Mouse (Mus musculus) kidney, postnatal 36 days (tissue): ENCODE measurements around the gene Lifr.

Experiments used
- DNase-seq, 2 experiments: peaks; one replicate each; pipeline ENCODE4 v3.0.0; 2021 to 2022; ENCODE audit warnings: mixed read lengths in 2 of 2

The Lifr gene

DNA sequence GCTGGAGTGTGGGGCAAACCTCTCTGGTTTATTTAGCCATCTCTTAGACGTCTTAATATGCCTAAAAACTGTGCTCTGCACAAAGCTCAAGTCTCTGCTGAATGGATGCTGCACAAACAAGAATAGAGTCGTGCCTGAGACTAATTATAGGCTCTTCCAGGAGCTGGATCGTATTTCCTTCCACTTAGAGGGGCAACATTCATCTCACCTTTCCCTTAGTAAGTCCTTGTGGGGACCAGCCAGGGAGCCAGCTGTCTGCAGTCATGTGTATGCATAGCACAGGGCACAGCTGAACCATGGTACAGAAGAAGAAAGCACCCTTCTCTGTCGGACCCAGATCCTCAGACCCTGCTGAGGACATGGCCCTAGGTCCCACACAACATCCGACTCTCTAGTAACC, 115.7 kb downstream of the Lifr start:
- no peak for DNase-seq

DNA sequence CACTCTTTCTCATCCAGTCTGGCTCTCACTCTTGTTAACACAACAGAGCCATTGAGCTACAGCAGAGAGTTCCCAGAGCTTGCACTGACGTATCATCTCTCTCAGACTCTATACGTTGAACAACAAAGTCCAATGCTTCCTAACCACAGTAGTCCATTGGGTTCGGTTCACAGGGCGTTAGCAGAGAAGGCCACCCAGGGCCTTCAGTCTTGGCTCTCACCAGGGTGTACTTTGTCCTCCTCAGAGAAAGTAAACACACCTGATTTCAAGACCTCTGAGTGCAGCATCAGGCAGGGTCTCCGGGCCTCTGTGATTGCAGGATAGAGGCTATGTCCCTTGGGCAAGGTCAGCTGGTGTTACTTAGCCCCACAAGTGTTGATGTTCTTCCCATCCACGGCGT, 116.9 kb downstream of the Lifr start:
- DNase-seq: no peak

DNA sequence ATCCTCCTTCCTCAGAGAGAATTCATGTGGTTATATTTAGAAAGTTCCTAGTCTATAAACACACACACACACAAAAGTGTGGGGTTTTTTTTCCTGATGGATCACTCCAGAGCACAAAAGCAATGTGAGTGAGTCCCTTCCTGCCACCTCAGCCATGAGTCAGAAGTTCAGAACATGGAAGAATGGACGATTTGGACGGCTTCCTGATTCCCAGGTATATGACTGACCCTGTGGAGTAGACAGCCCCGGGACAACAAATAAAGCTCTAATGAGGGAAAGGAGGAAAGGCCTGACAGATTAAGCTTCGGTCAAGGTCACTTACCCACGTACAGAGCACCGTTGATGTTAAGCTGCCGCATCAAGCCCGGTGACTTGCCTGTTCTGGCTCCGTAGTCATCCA, 117.8 kb downstream of the Lifr start:
- DNase-seq: peak in 1 of 2 experiments; percentile 20

DNA sequence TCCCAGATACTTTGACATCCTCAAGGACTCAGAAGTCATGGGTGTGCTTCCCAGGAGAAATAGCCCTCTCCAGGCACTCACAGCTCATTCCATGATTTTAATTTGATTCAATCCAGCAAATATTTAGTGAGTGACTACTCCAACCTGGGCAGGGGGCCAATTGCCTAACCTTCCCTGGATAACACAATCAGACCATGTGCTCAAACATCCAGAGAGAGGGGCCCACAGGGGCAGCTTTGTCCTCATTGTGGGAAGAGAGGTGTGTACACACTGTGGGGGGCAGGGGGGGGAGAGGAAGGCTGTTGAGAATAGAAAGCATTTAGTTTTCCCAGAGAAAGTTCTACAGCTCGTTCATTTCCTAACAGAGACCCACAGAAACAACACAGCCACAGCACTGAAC, 123.3 kb downstream of the Lifr start:
- peak in 1 of 2 experiments; percentile 19 for DNase-seq

DNA sequence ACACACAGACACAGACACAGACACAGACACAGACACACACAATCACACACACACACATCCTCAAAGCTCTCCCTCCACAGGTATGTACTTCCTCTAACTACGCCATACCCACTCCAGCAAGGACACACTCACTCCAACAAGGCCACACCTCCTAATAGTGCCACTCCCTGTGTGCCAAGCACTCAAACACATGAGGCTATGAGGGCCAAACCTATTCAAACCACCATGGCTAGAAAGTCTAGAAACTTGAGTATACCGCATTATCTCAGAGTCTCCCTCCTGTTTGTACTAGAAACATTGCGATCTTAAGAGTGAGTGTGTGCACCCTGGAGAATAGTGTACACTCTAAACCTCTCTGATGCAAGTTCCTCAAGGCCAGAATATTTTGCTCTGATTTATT, 125.4 kb downstream of the Lifr start:
- no peak for DNase-seq

DNA sequence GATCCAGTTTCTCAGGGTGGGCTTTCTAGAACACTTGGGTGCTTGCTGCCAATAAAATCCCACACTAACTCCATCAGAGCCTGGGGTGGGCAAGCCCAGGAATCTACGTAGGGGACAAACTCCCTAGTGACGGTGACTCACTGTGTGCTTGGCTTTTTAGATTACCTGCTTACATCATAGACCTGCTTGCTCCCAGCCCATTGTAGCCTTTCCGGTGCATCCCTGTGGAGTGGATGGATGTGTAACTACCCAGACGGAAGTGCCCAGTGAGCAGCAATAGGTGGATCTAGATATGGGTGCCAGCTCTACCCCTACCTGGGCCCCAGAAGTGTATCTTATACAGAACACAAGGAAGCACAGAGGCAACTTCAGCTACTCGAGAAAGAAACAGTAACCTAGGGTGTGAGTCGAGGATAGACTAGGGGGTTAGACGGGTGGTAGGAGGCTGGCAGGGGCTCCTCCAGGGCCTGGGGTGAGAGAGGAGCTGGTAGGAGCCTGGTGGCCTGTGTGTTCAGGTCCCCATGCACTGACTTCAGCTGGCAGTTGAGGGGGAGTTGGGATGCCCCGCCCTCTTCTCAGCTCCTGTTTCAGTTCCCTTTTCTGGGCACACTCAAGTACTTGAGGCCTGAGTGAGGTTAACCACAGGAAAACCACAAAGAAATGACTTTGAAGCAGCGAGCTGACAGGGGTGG, 126.3 kb downstream of the Lifr start:
- DNase-seq: no peak

DNA sequence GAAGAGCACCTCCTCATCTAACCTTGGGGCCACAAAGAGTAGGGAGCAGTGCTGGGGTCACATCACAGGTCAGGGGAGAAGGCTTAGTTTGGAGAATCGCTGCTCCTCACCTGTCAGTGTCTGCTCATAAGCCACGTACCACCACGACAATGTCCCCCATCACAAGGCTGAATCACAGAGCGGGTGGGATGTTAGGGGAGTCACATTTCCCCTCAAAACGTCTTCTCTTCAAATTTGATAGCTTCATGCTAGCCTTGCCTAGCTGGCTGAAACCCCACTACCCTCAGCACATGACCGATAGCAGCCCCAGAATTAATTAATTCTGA, 126.8 kb downstream of the Lifr start:
- no peak for DNase-seq

DNA sequence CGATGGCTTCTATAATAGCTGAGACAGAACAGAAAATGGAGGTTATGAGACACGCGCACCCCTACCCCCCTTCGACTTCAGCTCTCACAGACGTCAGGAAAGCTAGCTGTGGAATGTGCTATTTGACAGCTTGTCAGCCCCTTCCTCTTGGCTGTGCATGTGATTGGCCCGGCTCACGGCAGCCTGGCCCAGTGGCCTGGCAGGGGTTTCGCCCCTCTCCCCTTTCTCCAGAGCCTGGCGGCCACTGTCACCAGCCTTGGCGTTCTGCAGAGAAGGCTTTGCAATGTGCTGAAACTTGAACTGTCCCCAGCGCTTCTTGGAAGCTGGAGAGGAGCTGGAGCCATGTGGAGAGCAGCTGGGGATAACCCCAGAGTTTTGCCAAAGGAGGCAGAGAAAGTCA, 132.4 kb downstream of the Lifr start:
- no peak for DNase-seq

DNA sequence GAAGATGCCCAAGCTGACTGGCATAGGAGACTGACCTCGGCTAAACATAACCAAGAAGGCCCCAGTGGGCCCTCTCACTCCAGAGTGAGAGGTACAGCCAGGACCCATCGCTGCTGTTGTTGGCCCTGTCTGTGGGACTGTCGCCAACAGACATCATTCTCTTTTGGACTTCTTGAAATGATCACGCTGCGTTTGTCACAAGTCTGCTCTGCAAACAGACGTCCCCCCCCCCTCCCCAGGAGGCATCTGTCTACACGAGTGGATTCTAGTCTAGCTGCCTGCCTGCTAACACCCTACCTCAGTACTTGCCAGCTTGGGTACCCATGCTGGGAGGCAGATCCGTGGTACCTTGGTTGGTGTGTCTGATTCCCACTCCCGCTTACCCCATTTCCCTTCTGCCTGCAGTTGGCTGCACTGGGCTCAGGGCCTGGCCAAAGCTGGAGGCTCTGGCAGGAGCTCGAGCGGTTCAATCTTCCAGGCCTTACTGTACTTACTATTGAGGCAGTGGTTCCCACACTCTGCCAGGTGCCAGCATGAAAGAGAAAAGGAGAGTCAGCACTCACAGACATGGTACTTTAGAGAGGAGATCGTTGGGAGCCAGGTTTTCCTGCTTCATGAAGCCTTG, 133.8 kb downstream of the Lifr start:
- DNase-seq: no peak

DNA sequence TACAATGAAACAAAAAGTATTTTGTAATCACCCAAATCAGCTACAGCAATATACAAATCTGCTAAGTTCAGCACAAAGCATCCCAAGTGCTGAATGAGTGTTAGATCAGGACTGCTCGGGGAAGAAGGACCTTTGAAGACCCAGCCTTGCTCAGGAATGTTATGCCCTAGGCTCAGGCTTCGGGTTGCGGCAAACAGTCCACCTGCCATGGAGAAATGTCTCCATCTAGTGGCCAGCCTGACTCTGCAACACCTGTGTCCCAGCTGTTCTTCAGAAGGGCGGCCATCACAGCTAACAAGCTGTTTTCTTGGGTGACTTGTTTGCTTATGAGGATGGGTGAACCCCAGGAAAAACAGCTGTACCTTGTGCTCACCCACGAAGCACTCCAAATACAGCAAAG, 135.8 kb downstream of the Lifr start:
- peak; percentile 81 to 89 for DNase-seq

DNA sequence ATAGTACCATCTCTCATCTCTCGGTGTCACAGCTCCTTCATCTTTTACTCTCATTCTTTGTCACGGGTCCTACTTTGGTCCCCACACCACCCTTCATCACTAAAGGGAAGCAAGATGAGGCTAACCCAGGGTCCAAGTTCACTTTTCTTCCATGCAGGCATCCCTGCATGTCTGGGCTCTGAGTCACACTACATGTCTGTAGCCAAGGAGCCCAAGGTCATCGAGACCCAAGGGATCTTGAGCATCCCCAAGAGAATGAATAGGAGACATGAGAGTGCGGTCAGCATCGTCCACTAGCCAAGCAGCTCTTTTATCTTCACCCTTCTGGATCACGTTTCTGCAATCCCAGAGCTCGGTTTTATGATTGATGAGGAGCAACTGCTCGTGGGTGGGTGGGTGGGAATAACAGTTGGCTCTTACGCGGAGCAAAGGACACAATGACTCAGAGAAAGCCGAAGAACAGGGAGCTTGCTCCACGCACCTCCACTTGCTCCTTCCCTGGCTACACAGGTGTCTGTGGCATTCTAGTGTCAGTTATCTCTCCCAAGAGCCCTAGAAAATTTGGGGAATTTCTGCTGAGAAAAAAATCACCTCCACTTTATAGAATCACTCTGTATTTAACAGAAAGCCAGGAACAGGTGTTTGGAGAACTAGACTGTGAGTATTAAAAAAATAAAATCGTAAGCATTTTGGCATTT, 143.1 kb downstream of the Lifr start:
- no peak for DNase-seq

DNA sequence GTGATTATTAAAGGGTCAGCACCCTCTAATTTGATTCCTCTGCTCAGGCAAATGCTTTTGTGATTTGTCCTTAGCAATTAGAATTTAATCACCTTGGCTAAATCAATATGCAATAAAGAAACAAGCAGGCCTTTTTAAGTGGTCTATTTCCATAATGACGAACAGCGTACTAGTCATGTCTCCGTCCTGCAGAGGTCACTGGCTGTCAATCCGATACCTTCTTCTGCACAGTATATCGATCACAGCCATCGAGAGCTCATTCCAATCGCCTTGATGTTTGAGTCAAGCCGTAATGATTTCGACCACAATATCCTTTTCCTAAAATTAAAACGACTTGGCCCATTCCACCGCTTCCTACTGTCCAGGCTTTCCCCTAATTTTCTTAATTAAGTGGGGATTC, 149.5 kb downstream of the Lifr start:
- no peak for DNase-seq

DNA sequence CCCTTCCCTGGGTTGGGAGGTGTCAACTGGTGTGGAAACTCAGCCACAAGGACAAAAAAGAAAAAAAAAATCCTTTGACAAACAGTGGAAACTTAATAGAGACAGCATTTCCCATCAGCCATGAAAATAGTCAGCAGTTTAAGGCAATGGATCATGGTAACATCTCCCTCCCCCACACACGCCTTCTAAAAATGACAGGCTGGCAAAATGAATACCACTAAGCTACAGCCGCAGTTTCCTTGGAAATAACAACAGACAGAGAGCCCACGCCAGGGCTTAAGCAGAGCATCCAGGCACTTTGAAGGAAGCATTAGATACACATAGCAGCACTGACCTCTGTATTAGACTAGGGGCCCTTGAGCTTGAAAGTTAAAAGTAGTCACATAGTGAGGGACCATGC, 150.5 kb downstream of the Lifr start:
- DNase-seq: no peak

DNA sequence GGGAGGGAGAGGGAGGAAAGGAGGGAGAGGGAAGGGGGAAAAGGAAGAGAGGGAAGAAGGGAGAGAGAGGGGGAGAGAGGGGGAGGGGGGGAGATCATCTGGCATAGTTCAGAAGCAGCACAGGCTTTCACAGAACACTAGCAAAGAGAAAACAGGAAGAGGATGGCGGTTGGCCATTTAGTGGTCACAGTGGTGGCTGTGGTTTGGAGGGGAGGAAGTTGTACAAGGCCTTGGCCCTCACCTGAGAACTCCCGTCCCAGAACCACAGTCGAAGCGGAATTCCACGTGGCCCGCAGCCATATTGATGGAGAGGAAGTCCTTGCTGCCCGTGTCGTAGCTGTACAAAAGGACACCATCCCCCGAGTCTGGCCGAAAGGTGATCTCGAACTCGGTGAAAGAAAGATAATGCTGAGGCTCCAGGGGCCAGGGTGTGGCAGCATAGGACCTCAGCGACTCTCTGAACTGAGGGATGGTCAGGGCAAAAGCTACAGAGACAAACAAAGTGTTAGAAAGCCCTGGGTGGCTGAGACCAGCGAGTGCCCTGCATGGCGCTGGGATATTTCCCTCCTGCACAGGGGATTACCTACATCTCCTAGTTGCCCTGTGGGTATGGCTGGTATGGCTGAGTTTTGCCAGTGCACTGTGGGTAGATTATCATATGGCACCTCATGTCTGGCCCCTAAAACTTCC, 151.9 kb downstream of the Lifr start:
- DNase-seq: no peak
